25 mouse cellular contexts compared by ENCODE assay signal in genomic region chr6:143958372-143958771, GRCm38 (mm10).
DNase-seq lines count a peak whose midpoint lies in the region; ATAC-seq lines count a peak whose summit lies in the region.
"Had no signal": no experiment of that assay in that cellular context is flagged by ENCODE, and none has a peak within 500 bp of the region (broad histone marks: within the 10 kb centered on the region; RNA-seq: fewer than 3 reads in every experiment).

No protein-coding gene starts in this region.

- H3K27ac ChIP-seq in heart, embryonic 11.5 days (ENCODE audit: low read depth, low read length) = no peak overlapping the region
- 0 out of 2 replicates have a peak overlapping the region, but pooled peaks have one; percentile 7 for H3K27ac ChIP-seq in neural tube, embryonic 13.5 days (replicated peaks)
- H3K27ac ChIP-seq: embryonic facial prominence, embryonic 10.5 days; embryonic facial prominence, embryonic 13.5 days; forebrain, embryonic 12.5 days; heart, embryonic 15.5 days; hindbrain, embryonic 10.5 days; hindbrain, embryonic 13.5 days had no signal

- no peaks in the 10 kb centered on the region for H3K36me3 ChIP-seq in heart, embryonic 11.5 days (ENCODE audit: control insufficient read depth, insufficient read depth, low read length)
- H3K36me3 ChIP-seq in neural tube, embryonic 13.5 days = peaks cover 8% of the 10 kb centered on the region; the same call in 1 of the 2 replicates
- H3K36me3 ChIP-seq: embryonic facial prominence, embryonic 13.5 days; heart, embryonic 15.5 days; hindbrain, embryonic 13.5 days had no signal

- no peaks in the 10 kb centered on the region for H3K4me1 ChIP-seq in heart, embryonic 11.5 days (ENCODE audit: control insufficient read depth, insufficient read depth, low read length)
- no peaks in the 10 kb centered on the region for H3K4me1 ChIP-seq in neural tube, embryonic 13.5 days (replicated peaks)
- H3K4me1 ChIP-seq: embryonic facial prominence, embryonic 13.5 days; forebrain, embryonic 12.5 days; heart, embryonic 12.5 days; heart, embryonic 15.5 days; hindbrain, embryonic 13.5 days had no signal

- no peak overlapping the region for H3K4me2 ChIP-seq in heart, embryonic 11.5 days
- H3K4me2 ChIP-seq in neural tube, embryonic 13.5 days = no peak overlapping the region
- H3K4me2 ChIP-seq: embryonic facial prominence, embryonic 13.5 days; forebrain, embryonic 12.5 days; heart, embryonic 12.5 days; heart, embryonic 15.5 days; hindbrain, embryonic 13.5 days had no signal

- no peaks in the 10 kb centered on the region for H3K9me3 ChIP-seq in heart, embryonic 11.5 days (replicated peaks; ENCODE audit: control insufficient read depth, low read length)
- H3K9me3 ChIP-seq in neural tube, embryonic 13.5 days = no peaks in the 10 kb centered on the region
- H3K9me3 ChIP-seq: embryonic facial prominence, embryonic 10.5 days; embryonic facial prominence, embryonic 13.5 days; forebrain, embryonic 12.5 days; heart, embryonic 12.5 days; heart, embryonic 15.5 days; hindbrain, embryonic 10.5 days; hindbrain, embryonic 13.5 days had no signal

- peak; percentile 75 for DNase-seq in heart, adult 11 months
- no peak for DNase-seq in neural tube, embryonic 10.5 days (ENCODE audit: extremely low spot score, low spot score)
- DNase-seq in brain, adult 2 months (ENCODE audit: low read depth, low spot score) = peak; percentile 20
- no peak for DNase-seq in liver
- DNase-seq: cerebellum, adult 11-12 months; cerebellum, adult 8-10 months; cerebellum, postnatal 10 days; cerebellum, postnatal 36 days; embryo, embryonic 11 days; forebrain, postnatal 0 days; gastrocnemius, postnatal 10 days; gastrocnemius, postnatal 36 days; heart, postnatal 10 days; heart, postnatal 36 days had no signal

- H3K27me3 ChIP-seq in heart, embryonic 11.5 days (ENCODE audit: control insufficient read depth, insufficient read depth, low read length) = no peaks in the 10 kb centered on the region
- no peaks in the 10 kb centered on the region for H3K27me3 ChIP-seq in neural tube, embryonic 13.5 days
- H3K27me3 ChIP-seq: embryonic facial prominence, embryonic 13.5 days; forebrain, embryonic 12.5 days; heart, embryonic 12.5 days; heart, embryonic 15.5 days; hindbrain, embryonic 13.5 days had no signal

- no peak overlapping the region for H3K9ac ChIP-seq in heart, embryonic 11.5 days (ENCODE audit: low read depth, low read length)
- H3K9ac ChIP-seq in neural tube, embryonic 13.5 days = no peak overlapping the region
- H3K9ac ChIP-seq: embryonic facial prominence, embryonic 13.5 days; forebrain, embryonic 12.5 days; forebrain, postnatal 0 days; heart, embryonic 12.5 days; heart, embryonic 15.5 days; hindbrain, embryonic 13.5 days had no signal

- H3K4me3 ChIP-seq in heart, embryonic 11.5 days (ENCODE audit: low read depth, low read length) = no peak overlapping the region
- no peak overlapping the region for H3K4me3 ChIP-seq in neural tube, embryonic 13.5 days
- H3K4me3 ChIP-seq: embryonic facial prominence, embryonic 10.5 days; embryonic facial prominence, embryonic 13.5 days; erythroblast, embryonic 14.5 days; forebrain, embryonic 12.5 days; heart, embryonic 12.5 days; heart, embryonic 15.5 days; hindbrain, embryonic 10.5 days; hindbrain, embryonic 13.5 days had no signal

- WGBS in heart, embryonic 11.5 days (ENCODE audit: insufficient replicate concordance) = 77% methylated on average over 7 of the region's 7 CpGs
- WGBS in neural tube, embryonic 13.5 days = 85% methylated on average over 7 of the region's 7 CpGs

- no peak for ATAC-seq in heart, embryonic 11.5 days (replicated peaks; ENCODE audit: insufficient number of reproducible peaks, low FRiP score, low TSS enrichment)
- ATAC-seq in neural tube, embryonic 13.5 days (ENCODE audit: low read depth) = no peak
- ATAC-seq: forebrain, postnatal 0 days; hindbrain, embryonic 16.5 days had no signal

Comparison
In these comparisons a context has a peak if more than half of its experiments do, and no peak if none do; other contexts are left out.
1. DNase-seq: peak in heart, adult 11 months (single experiment) and brain, adult 2 months (single experiment); none in neural tube, embryonic 10.5 days (single experiment) and liver (single experiment).